Mouse (Mus musculus) kidney, adult 9 months (tissue): Measurements from ENCODE around the gene Hspb9.

ENCODE experiments used
- DNase-seq: peaks from one replicate; pipeline ENCODE4 v3.0.0; 2022

The Hspb9 gene

DNA sequence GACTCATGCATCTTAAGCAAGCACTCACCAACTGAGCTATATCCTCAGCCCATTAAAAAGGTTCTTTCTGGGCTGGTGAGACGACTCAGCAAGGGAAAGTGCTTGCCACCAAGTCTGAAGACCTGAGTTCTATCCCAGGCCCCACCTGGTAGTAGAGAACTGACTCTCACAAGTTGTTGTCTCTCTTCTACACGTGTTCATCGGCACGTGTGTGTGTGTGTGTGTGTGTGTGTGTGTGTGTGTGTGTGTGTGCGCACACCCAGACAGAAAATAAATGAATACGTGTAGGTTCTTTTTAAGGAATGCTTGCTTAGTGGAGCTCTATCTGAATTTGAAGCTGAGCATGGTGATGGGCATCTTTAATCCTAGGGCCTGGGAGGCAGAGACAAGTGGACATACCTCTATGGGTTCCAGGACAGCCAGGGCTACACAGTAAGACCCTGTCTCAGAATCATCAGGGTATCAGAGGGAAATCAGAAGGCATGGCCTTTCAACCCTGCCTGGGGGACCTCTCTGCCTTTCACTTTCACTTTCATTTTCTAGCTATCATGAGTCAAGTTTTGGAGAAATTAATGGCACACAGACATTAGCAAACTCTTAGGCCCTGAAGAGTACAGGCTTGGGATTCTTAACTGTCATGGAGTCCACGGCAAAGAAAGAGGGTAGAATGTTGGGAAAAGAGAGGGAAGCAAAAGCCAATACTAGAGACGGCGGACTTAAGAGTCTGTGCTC, 21.6 kb downstream of the Hspb9 start:
- no peak for DNase-seq

DNA sequence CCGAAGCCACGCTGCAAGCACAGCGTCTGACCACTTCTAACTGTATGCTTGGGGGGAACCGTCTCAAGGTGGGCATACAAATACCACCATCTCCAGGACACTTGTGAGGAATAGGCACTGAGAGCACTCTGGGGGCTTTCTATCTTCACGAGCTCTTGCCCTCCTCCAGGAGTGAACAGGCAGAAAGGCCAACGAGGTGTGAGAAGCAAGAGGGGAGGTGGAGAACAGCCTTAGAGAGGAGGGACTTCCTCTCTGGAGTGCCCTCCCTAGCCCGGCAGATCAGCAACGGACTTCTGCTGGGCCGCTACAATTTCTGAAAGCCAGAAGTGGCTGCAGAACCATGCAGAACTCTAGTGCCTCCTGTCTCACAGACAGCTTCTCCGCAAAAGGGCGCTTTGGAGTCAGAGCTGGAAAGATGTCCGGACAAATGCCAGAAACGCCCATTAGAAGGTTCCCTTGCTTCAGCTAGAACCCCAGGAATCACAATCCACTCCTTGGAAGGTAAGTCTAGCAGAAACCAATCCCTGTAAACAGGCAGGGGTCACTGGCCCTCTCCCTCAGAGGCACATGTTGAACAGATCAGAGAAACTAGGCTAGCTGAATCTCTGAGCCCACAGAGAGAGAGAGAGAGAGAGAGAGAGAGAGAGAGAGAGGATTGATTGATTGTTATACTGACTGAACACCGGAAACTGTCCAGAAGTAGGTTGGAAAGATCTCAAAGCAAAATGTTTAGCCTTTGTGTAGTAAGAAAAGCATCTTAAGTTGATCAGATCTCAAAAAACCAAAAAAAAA, 22.5 kb downstream of the Hspb9 start:
- no peak for DNase-seq

DNA sequence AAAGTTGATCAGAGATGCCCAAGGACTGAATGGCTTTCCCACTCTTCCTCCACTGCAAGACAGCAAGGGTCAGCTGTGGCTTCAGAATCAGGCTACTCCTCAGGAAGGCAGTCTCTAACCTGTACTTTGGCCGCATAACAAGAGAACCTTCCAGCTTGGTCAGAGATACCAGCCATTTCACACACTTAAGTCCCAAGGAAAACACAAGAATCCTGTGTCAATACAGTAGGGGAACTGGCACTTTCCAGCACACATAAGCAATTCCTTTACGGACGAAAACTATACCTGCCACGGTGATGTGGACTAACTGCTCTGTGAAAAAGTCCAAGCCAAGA, 23.1 kb downstream of the Hspb9 start:
- peak; percentile 69 for DNase-seq

DNA sequence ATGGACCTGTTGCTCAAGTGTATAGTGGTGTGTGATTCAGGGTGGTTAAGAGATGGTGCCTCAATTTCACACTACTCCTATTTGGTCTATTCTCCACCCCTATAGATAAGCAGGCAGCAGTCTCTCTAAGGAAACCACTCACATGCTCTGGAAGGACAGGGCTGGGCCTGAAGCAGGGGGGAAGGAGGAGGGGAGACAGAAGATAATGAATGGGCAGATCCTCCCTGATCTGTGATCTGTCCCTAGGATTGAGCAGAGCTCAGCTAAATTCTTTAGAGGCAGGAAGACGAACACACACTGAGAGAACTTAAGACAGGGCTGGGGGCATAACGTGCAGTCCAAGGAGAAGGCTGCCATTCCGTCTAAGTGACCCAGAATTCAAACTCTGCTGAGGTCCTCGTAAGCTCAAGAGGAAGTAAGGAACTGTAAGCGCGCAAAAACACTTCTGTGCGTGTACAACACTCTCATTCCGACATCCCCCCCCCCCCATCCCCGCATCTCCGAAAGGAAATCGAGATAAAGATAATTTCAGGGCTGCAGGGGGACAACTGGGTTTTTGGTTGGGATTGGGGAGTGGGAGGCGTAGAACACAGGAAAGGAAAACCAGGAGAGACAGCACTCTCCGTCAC, 23.6 kb downstream of the Hspb9 start:
- DNase-seq: peak; percentile 57

DNA sequence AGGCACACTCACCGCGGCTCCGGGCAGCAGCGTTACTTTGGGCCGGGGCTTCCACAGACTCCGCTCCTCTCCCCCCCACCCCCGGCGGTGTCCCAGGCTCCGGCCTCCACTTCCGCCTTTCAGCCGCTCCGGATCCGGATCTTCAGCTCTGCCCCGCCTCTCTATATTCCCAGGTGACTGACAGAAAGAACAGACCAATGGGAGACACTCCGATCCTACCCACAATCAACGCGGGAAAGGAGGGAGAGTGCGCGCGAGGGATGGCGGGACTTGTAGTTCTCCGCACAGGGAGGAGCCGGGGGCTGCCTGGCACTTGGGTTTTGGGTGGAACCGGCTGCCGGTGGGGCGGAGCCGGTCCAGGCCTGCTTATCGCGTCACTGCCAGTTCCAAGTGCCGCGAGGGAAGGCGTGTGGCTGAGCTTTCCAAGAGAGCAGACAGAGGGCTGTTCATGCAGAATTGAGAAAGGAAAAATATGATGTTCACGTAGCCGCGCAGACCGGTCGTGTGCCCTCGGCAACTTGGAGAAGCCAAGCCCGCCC, 24.5 kb downstream of the Hspb9 start, which contains the start of gene Rab5c:
Gene Rab5c (minus strand): TSS at position 150 of the 539 bp plus-strand sequence.
- DNase-seq: peak; percentile 100

DNA sequence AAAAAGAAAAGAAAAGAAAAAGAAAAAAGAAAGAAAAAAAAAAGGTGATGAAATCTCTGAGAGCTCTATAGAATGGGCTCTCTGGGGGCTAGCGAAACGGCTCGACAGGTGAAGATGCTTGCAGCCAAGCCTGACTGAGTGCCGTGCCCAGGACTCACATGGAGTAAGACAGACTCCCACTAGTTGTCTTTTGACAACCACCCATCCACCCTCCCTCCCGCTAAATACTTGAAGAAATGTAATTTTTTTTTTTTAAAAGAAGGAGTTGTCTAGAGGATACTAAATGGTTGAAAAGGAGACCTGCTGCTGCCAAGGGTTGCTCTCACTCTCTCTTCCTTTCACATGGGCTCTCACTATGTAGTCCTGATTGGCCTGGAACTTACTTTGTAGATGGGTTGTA, 25.1 kb downstream of the Hspb9 start:
- DNase-seq: no peak

DNA sequence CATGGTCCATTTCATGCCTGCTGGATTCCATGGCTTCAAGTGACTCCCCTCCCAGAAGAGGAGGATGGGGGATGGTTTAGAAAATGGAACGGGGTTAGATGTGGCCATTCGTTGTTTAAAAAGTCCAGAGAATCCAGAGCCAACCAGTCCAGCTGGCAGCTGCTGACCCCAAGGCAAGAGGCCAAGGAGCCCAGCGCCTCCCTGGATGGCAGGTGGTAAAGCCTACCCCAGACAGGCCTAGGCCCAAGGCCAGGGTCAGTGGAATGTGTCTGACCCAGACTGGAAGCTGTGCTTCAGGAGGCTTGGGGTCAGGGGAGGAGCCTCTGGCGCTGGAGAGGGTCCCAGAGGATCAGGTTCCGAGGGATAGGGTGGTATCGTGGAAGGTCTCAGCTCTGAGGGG, 27.7 kb downstream of the Hspb9 start:
- DNase-seq: peak; percentile 83

DNA sequence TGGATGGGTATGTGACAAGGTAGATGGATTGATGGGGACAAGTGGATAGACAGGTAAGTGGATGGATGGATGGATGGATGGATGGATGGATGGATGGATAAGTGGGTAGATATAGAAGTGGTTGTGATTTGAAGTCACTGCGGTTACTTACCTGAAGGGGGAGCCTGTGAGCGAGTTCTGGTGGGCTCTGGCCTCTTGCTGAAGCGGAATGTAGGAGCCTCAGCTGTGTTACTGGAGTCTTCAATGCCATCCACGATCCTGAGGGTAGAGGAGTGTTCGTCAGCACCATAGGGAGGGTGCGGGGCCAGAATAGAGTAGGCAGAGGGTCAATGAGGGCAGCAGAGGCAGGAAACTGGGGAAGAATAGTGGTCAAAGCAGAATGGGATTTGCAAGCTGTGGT, 31.4 kb downstream of the Hspb9 start:
- no peak for DNase-seq

DNA sequence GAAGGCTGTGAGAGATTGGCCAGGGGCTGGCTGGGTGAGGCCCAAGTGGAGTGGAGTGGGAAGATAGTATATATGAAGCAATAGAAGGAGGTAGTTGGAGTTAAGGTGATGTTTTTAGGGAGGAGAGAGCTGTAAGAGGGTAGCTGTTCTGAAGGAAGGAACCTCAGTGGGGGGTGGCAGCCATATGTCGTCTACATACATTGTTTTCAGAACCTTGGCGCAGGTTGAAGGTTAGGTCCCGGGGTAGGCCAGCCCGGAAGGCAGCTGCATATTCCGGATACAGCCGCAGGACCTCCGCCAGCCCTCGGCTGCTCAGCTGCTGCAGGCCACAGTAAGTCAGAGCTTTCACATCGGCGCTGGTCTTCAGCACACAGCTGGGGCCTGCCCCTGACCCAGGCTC, 32.9 kb downstream of the Hspb9 start:
- DNase-seq: no peak

DNA sequence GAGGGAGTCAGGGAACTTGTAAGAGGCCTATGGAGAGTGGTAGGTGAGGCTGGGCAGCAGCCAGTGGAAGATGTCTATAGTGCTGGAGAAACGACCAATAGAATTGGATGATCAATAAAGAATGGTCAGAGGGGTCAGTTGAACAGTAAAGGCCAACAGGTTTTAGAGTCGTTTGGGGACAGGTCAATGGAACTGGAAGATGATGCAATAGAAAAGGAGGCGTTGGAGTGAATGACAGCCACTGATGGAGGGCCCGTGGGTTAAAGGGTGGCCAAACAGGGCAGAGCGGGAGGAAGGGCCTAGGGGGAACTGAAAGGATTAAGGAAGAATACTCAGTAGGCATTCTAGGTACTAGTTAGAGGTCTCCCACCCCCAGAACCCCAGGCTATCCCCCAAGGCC, 33.5 kb downstream of the Hspb9 start:
- no peak for DNase-seq

DNA sequence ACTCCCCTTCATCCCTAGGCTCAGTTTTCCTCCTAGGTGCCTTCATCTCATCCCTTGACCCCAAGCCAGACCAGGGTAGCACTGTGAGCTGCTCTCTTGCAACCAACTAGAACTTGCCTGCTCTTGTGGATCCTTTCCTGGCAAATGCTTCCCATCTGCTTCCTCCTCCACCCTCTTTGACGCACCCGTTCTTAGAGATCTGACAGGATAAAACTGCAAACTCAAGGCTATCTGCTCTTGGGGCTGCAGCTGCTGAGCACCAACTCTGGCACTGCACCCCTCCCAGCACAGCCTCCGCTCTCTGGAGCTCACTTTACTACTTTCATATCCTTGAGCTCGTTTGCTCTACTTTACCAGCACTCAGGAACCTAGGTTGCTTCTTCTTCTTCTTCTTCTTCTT, 35.0 kb downstream of the Hspb9 start:
- DNase-seq: no peak

DNA sequence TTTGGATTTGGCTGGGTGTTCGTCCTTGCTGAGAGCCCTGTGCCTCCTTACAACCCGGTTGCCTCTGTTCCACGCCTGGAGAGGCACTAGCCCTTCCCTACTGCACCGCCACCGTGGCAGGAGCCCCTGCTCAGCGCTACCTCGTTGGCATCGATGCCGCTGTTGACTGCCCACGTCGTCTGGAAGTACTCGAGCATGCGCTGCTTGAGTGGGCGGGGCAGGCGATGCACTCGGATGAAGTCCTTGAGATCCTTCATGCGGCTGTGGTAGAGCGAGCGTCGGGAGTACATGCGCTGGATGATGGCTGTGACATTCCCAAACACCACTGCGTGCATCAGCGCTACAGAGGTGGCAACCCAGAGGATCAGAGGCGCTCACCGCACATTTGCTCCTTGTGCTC, 35.8 kb downstream of the Hspb9 start:
- no peak for DNase-seq

DNA sequence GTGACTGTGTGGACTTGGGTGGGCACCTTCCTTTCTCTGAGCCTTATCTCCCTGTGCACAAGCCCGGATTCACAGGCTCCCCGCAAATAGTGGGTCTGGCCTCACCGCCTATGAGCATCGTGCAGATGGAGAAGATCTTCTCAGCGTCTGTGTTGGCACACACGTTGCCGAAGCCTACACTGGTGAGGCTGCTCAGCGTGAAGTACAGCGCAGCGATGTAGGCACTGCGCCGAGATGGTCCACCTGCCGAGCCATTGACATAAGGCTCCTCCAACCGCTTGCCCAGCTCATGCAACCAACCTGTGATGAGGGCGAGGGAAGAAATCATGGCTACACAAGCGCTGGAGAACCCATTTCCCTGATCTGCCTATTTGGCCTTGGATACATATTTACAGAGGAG, 36.5 kb downstream of the Hspb9 start:
- no peak for DNase-seq

DNA sequence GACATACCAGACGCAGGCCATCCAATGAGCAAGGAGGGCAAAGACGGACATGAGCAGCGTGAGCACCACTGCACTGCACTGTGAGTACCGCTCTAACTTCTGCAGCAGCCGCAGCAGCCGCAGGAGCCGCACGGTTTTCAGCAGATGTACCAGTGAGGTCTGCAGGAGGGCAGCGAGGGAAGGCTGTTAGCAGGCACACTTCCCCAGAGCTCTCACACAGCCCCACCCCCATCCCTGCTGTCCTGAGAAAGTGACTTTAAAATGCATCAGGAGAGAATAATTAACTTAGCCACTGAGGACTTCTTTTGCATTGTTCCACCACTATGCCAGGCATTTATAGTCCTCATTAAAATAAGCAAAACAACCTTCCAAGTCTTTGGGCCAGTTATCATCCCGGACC, 38.6 kb downstream of the Hspb9 start:
- DNase-seq: no peak

DNA sequence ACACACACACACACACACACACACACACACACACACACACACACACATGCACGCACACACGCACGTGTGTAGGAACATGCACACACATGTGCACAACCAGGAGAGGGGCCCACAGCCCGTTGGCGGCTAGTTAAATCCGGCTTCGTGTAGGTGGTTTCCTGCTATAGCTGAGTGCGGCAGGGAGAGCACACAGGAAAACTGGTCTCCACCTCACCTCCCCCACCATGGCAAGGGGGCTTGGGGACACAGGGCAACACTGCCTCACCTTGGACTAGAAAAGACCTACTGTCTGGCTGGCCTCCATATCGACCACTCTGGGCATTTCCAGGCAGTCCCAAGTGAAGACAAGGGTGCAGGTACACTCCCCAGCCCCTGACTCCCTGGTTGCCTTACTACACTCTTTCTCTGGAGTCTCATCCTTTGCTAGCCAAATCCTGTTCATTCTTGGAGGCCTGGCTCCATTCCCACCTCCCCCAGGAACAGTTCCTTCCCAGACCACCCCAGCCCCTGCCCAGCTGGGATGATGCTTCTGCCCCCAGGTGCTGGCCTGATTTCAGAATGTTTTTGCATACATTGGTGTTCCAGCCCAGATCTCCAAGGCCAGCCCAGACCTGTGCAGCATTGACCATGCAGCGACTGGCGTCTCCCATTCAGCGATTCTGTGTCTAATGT, 40.5 kb downstream of the Hspb9 start:
- DNase-seq: no peak

DNA sequence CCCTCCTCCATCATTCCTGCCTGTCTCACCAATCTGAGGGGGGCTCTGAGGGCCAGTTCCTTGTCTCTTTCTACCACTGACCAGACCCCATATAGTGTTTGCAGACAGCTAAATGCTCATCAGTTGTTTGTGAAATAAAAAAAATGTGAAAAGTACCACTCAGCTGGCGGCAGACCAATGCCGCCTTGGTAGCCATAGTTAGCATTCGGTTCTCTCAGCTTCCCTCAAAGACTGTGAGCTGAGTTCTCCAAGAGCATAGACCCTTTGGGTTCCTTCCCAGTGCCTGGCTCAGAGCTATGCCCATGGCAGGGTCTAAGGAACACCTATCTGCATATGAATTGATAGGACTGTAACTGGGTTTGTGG, 41.0 kb downstream of the Hspb9 start:
- DNase-seq: no peak

DNA sequence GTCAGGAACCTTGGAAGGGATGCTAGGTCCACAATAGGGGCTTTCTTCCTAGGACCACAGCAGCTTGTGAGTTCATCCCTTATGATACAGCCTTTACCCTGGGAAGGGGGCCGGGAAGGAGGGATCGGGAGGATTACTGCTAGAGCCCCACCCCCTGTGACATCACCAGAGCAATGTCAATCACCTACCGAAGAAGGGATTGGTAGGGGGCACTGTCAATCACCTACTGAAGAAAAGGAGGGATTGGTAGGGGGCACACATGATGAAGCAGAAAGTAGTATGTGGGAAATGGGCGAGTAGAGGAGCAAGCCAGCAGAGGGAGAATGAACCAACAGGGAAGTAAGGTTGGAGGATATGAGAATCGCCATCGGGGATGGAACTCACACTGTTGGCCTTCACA, 42.8 kb downstream of the Hspb9 start:
- no peak for DNase-seq

DNA sequence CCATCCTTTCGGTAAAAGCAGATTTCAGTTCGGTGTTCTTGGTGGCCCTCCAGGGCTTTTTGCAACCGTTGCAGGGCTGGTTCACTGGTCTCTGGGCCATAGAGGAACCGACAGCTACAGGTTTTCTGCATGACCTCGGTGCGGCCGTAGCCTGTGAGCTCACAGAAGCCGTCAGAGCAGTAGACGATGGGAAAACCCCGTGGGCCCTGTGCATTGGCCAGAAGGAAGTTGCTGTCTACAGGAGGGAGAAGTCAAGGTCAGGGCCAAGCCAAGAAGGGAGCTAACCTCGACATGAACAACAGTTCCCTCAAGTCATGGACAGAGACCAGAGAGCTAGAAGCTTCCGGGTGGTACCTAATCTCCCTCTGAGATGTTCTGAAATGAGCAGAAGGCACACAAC, 43.9 kb downstream of the Hspb9 start:
- DNase-seq: no peak

DNA sequence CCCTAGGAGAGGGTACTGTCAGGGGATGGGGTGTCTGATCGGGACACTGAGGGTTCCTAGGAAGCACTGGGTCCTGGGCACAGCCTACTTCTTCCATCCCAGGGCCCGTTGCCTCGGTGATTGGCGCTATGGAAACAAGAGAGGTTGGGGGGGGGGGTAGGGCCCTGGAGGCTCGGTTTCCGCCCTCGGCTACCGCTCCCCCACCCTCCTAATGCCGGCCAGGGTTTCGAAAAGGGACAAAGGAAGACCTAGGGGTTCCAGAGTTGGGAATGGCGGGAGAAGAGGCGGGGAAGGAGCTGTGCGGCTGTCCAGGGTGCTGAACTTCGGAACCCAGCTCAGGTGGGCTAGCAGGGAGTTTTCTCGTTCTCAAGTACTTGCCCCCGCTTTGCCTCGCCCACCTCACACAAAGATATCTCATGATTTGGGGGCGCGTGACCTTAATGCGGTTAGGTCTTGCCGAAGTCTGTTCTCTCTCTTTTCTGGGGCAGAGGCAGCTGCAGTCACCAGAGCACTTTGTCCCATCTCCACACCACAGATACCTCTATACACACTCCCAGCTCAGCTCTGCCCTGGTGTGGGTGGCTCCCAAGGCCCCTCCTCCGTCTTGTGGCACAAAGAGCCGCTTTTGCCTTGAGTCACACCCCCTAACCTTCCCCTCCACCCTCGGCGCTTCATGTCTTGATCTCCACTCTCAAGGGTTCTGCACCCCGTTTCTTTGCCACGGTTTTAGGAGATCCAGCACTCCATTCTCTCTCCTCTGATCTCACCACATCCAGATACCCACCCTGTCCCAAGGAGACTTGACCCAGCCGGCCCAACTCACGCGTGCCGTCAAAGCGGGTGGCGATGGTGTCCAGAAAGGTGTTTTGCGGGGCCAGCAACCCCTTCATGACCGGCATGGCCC, 45.3 kb downstream of the Hspb9 start:
- no peak for DNase-seq

DNA sequence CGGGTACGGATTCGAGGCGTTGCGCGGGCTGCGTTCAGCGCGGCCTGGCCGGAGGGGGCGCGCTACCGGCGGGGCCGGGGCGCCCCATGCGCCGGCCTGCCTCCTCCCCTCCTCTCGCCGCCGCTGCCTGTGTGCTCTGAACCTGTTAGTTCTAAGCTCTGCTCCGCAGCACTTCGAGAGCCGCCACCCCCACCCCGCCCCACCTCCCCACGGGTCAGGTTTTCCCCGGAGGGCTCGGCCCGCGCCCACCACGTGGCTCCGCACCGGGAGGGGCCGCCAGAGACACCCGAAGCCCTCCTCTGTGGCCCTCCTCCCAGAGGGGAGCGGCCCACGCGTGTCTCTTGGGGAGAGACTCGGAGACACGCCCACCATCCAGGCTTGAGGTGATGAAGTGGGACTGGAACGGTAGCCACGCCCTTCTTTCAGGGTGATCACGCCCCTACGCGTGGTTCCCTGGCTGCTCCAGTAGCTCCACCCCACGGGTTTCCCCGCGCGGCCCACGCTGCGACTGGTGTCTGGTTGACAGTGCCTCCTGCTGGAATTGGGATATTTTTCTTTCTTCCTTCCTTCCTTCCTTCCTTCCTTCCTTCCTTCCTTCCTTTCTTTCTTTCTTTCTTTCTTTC, 46.1 kb downstream of the Hspb9 start, which contains the start of gene Kcnh4:
Gene Kcnh4 (minus strand): TSS at position 332 of the 623 bp plus-strand sequence.
- peak; percentile 56 for DNase-seq

DNA sequence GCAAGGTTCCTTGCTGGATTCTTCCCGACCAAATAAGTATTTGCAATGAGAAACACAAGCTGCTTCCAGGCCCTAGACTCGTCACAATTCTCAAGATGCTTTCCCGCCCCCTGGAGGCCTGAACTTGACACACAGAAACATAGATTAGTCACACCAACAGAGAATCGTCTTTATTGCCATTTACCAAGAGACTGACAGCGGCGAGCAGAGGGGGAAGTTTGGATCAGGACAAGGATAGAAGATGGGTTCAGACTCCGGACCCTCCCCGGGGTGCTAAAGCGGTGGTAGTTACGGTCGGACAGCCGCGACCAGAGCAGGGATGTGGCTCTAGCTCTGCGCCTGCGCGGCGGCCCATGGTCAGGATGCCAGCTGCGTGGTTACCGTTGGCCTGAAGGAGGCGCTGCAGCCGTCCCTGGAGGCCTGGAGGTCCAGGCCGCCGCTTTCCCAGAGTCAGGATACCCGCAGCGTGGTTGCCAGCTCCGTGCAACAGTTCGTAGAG, 47.9 kb downstream of the Hspb9 start:
- peak; percentile 88 for DNase-seq

DNA sequence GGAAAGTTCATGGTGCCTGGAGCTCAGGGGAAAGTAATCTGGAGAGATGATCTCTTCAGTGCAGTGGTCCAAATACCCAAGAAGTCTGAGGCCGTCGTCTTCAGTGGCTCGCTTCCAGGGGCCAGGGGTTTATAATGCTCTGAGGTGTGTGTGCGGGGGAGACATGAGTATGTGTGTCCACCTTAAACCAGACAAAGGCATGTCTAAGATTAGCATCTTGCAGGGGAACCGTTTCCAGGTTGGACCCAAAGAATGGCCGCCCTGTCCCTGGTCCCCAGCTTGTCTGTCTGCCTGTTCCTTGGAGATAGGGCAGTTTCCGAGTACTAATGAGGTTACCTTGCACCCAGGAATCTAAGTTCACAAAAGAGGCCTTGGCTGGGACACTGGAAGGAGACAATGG, 49.2 kb downstream of the Hspb9 start, which contains the start of gene Hcrt:
Gene Hcrt (minus strand): TSS at position 101 of the 400 bp plus-strand sequence.
- DNase-seq: no peak
